Mouse (Mus musculus) lung, embryonic 16.5 days (tissue): ENCODE data around the gene Zfp169. TPM values are rescaled to one million over a fixed set of nuclear protein-coding genes. Genes with fewer than 3 reads are reported as not detected.
"Not testable (repeated sequence)": the region's sequence is repeated elsewhere in the genome, so short reads cannot be mapped to it uniquely, and the experiment has no call there.

ENCODE experiments used
- ATAC-seq: fragments of 200-750 bp; cut with Nextera tagmentation; 2 replicates; pipeline ENCODE4 v1.8.0; 2017; ENCODE audit warnings: low read depth, mild to moderate bottlenecking, moderate library complexity
- H3K27ac ChIP-seq: fragments of 300-500 bp; sonication (generic); 2 replicates; pipeline ENCODE4 v1.5.1; 2014; ENCODE audit warnings: mild to moderate bottlenecking, control low read depth, low read length
- H3K27me3 ChIP-seq: fragments of 300-500 bp; sonication (generic); 2 replicates; pipeline ENCODE4 v1.6.1; 2014; ENCODE audit warnings: low read depth, low read length, mixed read lengths; ENCODE audit not compliant: control insufficient read depth, insufficient read depth
- H3K36me3 ChIP-seq: fragments of 300-500 bp; sonication (generic); 2 replicates; pipeline ENCODE4 v1.6.1; 2014; ENCODE audit warnings: low read length; ENCODE audit not compliant: control insufficient read depth, insufficient read depth
- H3K4me1 ChIP-seq: fragments of 300-500 bp; sonication (generic); replicated peaks from 2 replicates; pipeline ENCODE4 v1.6.1; 2014; ENCODE audit warnings: low read length, mixed read lengths; ENCODE audit not compliant: control insufficient read depth, insufficient read depth
- H3K4me2 ChIP-seq: fragments of 300-500 bp; sonication (generic); 2 replicates; pipeline ENCODE4 v1.6.1; 2014; ENCODE audit warnings: low read depth, low read length, control low read depth
- H3K4me3 ChIP-seq: fragments of 300-500 bp; sonication (generic); 2 replicates; pipeline ENCODE4 v1.5.1; 2014; ENCODE audit warnings: mild to moderate bottlenecking, low read length, control low read depth
- H3K9ac ChIP-seq: fragments of 300-500 bp; sonication (generic); 2 replicates; pipeline ENCODE4 v1.6.1; 2014; ENCODE audit warnings: low read length, control low read depth
- H3K9me3 ChIP-seq: fragments of 300-500 bp; sonication (generic); 2 replicates; pipeline ENCODE4 v1.6.1; 2016; ENCODE audit warnings: low read length; ENCODE audit not compliant: control insufficient read depth
- WGBS: fragments of 180-500 bp; shearing (Covaris S2); extraction: QIAGEN DNeasy Blood & Tissue Kit; methylation state at CpG from one replicate; pipeline ENCODE4 v1.1.7; 2014; 5-methylcytosine and 5-hydroxymethylcytosine counted together
- polyA plus RNA-seq: library from polyadenylated mRNA; unstranded; fragments of >200 nt; fragmentation: Nextera tagmentation; extraction: Ambion mirVana; gene quantifications from 2 replicates; pipeline ENCODE4 v1.2.1, GENCODE M21; 2015

Gene Zfp169
- polyA plus RNA-seq, 1 experiment from 2014 or later, result 4.1 TPM

- H3K9me3 ChIP-seq, result no peaks in the 10 kb centered on the region
- no peak overlapping the region for H3K9ac ChIP-seq
- peak; percentile 61 for ATAC-seq
- H3K27ac ChIP-seq, result no peak overlapping the region
- no peaks in the 10 kb centered on the region for H3K27me3 ChIP-seq
- no peaks in the 10 kb centered on the region for H3K36me3 ChIP-seq
- H3K4me3 ChIP-seq, result no peak overlapping the region
- no peak overlapping the region for H3K4me2 ChIP-seq
- WGBS, result 53% methylated on average over 15 of the region's 15 CpGs
- H3K4me1 ChIP-seq, result 0 out of 2 replicates have a peak, but pooled peaks cover 2% of the 10 kb centered on the region
These were observed 15.0 kb upstream of the Zfp169 start for GRCm38 (mm10) chr13:48528123-48528871.

DNA sequence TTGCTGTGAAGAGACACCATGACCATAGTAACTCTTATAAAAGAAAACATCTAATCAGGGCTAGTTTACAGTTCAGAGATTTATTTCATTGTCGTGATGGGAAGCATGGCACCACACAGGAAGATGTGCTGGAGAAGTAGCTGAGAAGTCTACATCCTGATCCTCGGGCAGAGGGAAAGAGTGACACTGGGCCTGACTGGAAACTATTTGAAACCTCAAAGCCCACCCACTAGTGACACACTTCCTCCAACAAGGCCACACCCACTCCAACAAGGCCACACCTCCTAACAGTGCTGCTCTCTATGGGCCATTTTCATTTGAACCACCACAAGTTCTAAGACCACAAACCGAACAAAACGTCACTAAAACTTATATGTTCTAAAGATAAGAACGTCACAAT is 12.5 kb upstream of the Zfp169 start:
- Histone ChIP-seq H3K4me3 (no peak overlapping the region), H3K27me3 (no peaks in the 10 kb centered on the region), H3K9me3 (no peaks in the 10 kb centered on the region), H3K4me2 (no peak overlapping the region), H3K4me1 (0 out of 2 replicates have a peak, but pooled peaks cover 2% of the 10 kb centered on the region), H3K9ac (no peak overlapping the region), H3K27ac (no peak overlapping the region), H3K36me3 (no peaks in the 10 kb centered on the region)
- no peak for ATAC-seq
- WGBS, result 65% methylated on average over 5 of the region's 5 CpGs

DNA sequence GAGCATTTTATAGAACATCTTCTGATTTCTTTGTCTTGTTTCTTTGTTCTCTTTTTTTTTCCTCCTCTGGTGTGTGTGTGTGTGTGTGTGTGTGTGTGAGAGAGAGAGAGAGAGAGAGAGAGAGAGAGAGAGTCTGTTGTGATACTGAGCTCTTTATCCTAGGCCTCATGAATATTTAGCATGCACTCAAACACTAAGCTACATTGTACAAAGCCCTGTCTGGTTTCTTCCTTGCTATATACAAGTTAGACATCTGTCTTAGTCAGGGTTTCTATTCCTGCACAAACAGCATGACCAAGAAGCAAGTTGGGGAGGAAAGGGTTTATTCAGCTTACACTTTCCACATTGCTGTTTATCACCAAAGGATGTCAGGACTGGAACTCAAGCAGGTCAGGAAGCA is 5.9 kb upstream of the Zfp169 start:
- not testable (repeated sequence) for H3K4me3 ChIP-seq, H3K9me3 ChIP-seq, H3K9ac ChIP-seq, H3K4me1 ChIP-seq, H3K4me2 ChIP-seq, H3K27me3 ChIP-seq, ATAC-seq, H3K36me3 ChIP-seq, H3K27ac ChIP-seq

DNA sequence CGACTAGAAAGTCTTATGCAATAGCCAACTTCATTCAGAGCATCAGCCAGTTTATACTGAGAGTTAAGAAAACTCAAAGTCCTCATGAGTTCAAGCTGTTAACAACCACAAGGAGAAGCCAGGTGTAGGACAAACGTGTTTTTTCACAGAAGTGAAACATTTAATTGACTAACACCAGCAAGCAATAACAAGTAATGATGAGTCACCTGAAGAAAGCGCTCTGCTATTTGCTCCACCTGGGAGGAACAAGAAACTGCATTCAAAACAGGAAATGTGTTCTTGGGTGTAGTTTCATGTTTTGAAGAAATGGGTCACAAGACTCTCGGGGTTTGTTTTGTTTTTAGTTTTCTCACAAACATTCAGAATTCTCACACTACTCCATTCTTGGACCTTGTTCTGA is 2.6 kb upstream of the Zfp169 start:
- ATAC-seq, result no peak
- H3K27me3 ChIP-seq, result no peaks in the 10 kb centered on the region
- peaks cover 6% of the 10 kb centered on the region; the same call in 1 of the 2 replicates for H3K4me1 ChIP-seq
- H3K9ac ChIP-seq, result no peak overlapping the region
- H3K36me3 ChIP-seq, result no peaks in the 10 kb centered on the region
- H3K4me3 ChIP-seq, result no peak overlapping the region
- H3K9me3 ChIP-seq, result no peaks in the 10 kb centered on the region
- no peak overlapping the region for H3K27ac ChIP-seq
- WGBS, result 71% methylated on average over 4 of the region's 4 CpGs
- H3K4me2 ChIP-seq, result no peak overlapping the region

DNA sequence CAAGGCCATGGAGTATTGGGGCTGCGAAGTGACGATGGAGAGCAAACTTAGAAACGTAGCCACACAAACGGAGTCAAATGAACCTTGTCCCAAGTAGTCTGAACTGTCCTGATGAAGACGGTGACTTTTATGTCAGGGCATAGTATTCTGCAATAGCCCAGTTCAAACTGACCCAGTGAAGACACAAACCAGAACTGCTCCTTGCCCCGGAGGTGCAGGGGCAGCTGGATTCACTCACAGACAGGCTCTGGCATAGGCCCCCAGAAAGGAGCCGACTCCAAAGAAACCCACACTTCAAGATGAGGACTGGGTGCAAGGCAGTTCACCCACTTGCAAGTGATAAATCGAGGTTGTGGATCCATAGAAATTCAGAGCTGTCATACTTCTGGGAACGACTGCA is 4.6 kb downstream of the Zfp169 start:
- Histone ChIP-seq H3K9me3 (no peaks in the 10 kb centered on the region), H3K36me3 (peaks cover 10% of the 10 kb centered on the region), H3K4me3 (no peak overlapping the region), H3K4me2 (no peak overlapping the region), H3K27ac (no peak overlapping the region), H3K4me1 (peaks cover 6% of the 10 kb centered on the region; the same call in 1 of the 2 replicates), H3K9ac (no peak overlapping the region), H3K27me3 (no peaks in the 10 kb centered on the region)
- no peak for ATAC-seq
- WGBS, result 68% methylated on average over 9 of the region's 9 CpGs

DNA sequence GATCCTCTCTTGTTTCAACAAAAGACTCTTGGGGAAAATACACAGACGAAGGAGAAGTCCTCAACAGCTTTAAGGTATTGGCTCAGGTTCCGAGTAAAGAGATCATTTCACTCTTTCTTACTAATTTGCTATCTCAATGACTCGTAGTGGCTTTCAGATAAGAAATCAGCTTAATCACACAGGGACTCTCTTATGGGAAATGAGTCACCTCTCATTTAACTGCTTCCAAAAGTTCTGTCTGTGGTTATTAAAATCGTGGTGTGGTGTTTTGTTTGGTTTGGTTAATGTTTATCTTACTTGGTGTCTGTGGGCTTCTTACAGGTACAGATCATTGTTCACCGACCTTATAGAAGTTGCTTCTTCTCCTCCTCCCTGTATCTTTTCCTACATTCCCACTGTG is 10.8 kb downstream of the Zfp169 start:
- peaks cover 15% of the 10 kb centered on the region for H3K36me3 ChIP-seq
- no peak overlapping the region for H3K27ac ChIP-seq
- no peaks in the 10 kb centered on the region for H3K27me3 ChIP-seq
- H3K4me1 ChIP-seq, result no peaks in the 10 kb centered on the region
- no peak overlapping the region for H3K4me3 ChIP-seq
- ATAC-seq, result no peak
- 57% methylated on average over 5 of the region's 5 CpGs for WGBS
- H3K4me2 ChIP-seq, result no peak overlapping the region
- H3K9ac ChIP-seq, result no peak overlapping the region
- H3K9me3 ChIP-seq, result no peaks in the 10 kb centered on the region

DNA sequence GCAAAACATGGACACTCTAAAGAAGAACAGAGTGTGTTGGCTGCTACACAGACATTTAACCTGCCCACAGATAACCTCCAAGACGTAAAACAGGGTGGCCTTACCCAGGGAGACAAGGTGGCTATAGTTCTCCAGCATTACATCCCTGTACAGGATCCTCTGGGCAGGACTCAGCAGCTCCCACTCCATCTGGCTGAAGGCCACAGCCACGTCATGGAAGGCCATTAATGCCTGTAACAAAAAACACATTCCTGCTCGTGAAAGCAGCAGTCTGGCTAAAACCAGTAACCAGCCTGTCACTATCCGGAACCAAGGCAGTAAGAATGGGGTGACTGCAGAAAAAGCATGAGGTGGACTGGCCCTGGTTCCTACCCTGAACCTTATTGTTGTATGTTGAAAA is 14.6 kb downstream of the Zfp169 start:
- H3K9ac ChIP-seq, result no peak overlapping the region
- H3K9me3 ChIP-seq, result no peaks in the 10 kb centered on the region
- 55% methylated on average over 4 of the region's 4 CpGs for WGBS
- ATAC-seq, result peak; percentile 57; the same call in 1 of the 2 replicates
- H3K4me1 ChIP-seq, result no peaks in the 10 kb centered on the region
- no peak overlapping the region for H3K4me2 ChIP-seq
- H3K27ac ChIP-seq, result no peak overlapping the region
- H3K36me3 ChIP-seq, result peaks cover 8% of the 10 kb centered on the region; the same call in 1 of the 2 replicates
- H3K27me3 ChIP-seq, result no peaks in the 10 kb centered on the region
- no peak overlapping the region for H3K4me3 ChIP-seq

DNA sequence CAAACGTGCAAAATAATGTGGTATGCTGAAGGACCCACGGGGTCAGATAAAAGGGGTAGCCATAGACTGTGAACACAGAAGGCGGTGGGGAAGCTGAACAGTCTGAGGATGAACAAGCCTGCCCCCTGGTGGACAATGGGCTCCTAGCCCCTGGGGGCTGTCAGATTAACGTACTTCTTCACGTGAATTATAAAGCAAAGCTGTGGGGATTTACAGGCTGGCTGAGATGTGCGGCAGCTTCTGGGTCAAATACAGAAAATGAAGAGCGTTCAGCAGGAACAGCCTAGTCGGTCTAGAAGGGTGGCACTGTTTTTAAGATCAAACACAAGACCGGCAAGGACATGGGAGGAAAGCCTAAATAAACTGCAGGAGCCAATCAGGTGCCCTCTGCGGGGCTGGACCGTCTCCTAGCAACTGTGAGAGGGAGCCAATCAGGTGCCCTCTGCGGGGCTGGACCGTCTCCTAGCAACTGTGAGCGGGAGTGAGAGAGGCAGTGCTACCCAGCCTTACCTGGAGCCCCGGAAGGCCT is 15.5 kb downstream of the Zfp169 start:
- Histone ChIP-seq H3K36me3 (peaks cover 5% of the 10 kb centered on the region; the same call in 1 of the 2 replicates), H3K4me1 (no peaks in the 10 kb centered on the region), H3K27me3 (no peaks in the 10 kb centered on the region), H3K4me3 (no peak overlapping the region), H3K4me2 (no peak overlapping the region), H3K9me3 (no peaks in the 10 kb centered on the region), H3K27ac (no peak overlapping the region), H3K9ac (no peak overlapping the region)
- WGBS, result 21% methylated on average over 15 of the region's 15 CpGs
- ATAC-seq, result peak; percentile 71

DNA sequence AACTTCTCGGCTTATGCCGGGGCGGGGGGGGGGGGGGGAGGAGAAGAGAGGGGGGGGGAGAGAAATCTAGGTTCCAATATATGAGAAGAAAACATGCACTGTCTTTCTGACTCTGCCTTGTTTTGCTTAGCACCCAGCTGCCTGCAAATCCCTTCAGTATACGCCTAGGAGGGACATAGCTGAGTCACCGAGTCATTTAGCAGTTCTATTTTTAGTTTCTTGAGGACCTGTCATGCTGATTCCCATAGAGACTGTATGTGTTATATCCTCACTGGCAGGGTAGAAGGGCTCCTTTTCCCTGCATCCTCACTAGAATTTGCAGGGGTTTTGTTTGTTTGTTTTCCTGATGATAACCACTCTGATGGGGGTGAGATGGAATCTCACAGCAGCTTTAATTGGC is 20.1 kb downstream of the Zfp169 start:
- H3K4me1 ChIP-seq, result no peaks in the 10 kb centered on the region
- no peak overlapping the region for H3K4me3 ChIP-seq
- H3K27me3 ChIP-seq, result no peaks in the 10 kb centered on the region
- no peaks in the 10 kb centered on the region for H3K9me3 ChIP-seq
- no peak overlapping the region for H3K9ac ChIP-seq
- peaks cover 25% of the 10 kb centered on the region for H3K36me3 ChIP-seq
- ATAC-seq, result no peak
- H3K4me2 ChIP-seq, result no peak overlapping the region
- H3K27ac ChIP-seq, result no peak overlapping the region
- 61% methylated on average over 4 of the region's 5 CpGs for WGBS
